Mouse (Mus musculus) limb, embryonic 15.5 days (tissue): ENCODE measurements around the gene Ap1ar. TPM values are rescaled to one million over a fixed set of nuclear protein-coding genes. Genes with fewer than 3 reads are reported as not detected.
A peak's percentile ranks its signal among the peaks of the same experiment; 100 is the strongest.

Experiments used
- ATAC-seq: fragments of 200-750 bp; cut with Nextera tagmentation; 2 replicates; pipeline ENCODE4 v1.8.0; 2017; ENCODE audit warnings: low read depth, moderate TSS enrichment; ENCODE audit not compliant: insufficient number of reproducible peaks, low FRiP score, low TSS enrichment
- H3K27ac ChIP-seq: fragments of 300-500 bp; sonication (generic); 2 replicates; pipeline ENCODE4 v1.5.1; 2015; ENCODE audit warnings: moderate library complexity, mild to moderate bottlenecking, inconsistent platforms
- H3K27me3 ChIP-seq: fragments of 300-500 bp; sonication (generic); 2 replicates; pipeline ENCODE4 v1.6.1; 2015; ENCODE audit warnings: inconsistent platforms
- H3K36me3 ChIP-seq: fragments of 300-500 bp; sonication (generic); 2 replicates; pipeline ENCODE4 v1.6.1; 2015; ENCODE audit warnings: inconsistent platforms
- H3K4me1 ChIP-seq: fragments of 300-500 bp; sonication (generic); 2 replicates; pipeline ENCODE4 v1.6.1; 2015; ENCODE audit warnings: inconsistent platforms
- H3K4me2 ChIP-seq: fragments of 300-500 bp; sonication (generic); 2 replicates; pipeline ENCODE4 v1.6.1; 2015; ENCODE audit warnings: mild to moderate bottlenecking, inconsistent platforms
- H3K4me3 ChIP-seq: fragments of 300-500 bp; sonication (generic); 2 replicates; pipeline ENCODE4 v1.5.1; 2015; ENCODE audit warnings: mild to moderate bottlenecking, inconsistent platforms
- H3K9ac ChIP-seq: fragments of 300-500 bp; sonication (generic); 2 replicates; pipeline ENCODE4 v1.6.1; 2015; ENCODE audit warnings: inconsistent platforms
- H3K9me3 ChIP-seq: fragments of 300-500 bp; sonication (generic); 2 replicates; pipeline ENCODE4 v1.6.1; 2016; ENCODE audit warnings: inconsistent platforms
- WGBS: fragments of 180-500 bp; shearing (Covaris S2); methylation state at CpG from one replicate; pipeline ENCODE4 v1.1.7; 2015; 5-methylcytosine and 5-hydroxymethylcytosine counted together
- polyA plus RNA-seq: library from polyadenylated mRNA; unstranded; fragments of >200 nt; fragmentation: Nextera tagmentation; extraction: Ambion mirVana; gene quantifications from 2 replicates; pipeline ENCODE4 v1.2.1, GENCODE M21; 2015

Ap1ar gene
- polyA plus RNA-seq, 1 experiment from 2014 or later, result 50.8 TPM

DNA sequence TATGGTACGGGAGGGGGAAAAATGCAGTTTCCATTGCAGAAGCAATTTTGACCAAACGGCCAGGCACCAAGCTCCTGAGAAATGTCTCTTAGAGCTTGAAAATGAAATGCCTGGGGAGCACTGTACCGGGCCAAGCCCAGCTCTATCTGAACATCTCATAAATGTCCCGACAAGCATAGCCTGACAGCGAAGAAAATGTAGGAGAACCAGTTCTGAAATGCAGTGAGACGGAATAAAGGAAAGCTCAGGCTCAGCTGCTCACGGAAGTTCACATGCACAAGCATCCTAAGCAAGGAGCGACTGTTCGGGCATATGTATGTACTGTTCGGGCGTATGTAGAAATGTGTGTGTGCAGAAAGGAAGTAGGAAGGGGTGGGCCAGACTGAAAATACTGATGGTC is 24.0 kb upstream of the Ap1ar start:
- Histone ChIP-seq H3K27ac (peak overlapping the region; percentile 34), H3K9me3 (no peaks in the 10 kb centered on the region), H3K4me3 (no peak overlapping the region), H3K36me3 (no peaks in the 10 kb centered on the region), H3K4me1 (peaks cover 5% of the 10 kb centered on the region; the same call in 1 of the 2 replicates), H3K4me2 (no peak overlapping the region), H3K9ac (no peak overlapping the region), H3K27me3 (no peaks in the 10 kb centered on the region)
- ATAC-seq, result no peak
- WGBS, result 74% methylated on average over 11 of the region's 11 CpGs

- Histone ChIP-seq H3K36me3 (no peaks in the 10 kb centered on the region), H3K9me3 (no peaks in the 10 kb centered on the region), H3K4me1 (no peaks in the 10 kb centered on the region), H3K9ac (no peak overlapping the region), H3K4me3 (no peak overlapping the region), H3K27me3 (no peaks in the 10 kb centered on the region), H3K27ac (no peak overlapping the region), H3K4me2 (no peak overlapping the region)
- 22% methylated on average over 15 of the region's 15 CpGs for WGBS
- ATAC-seq, result no peak
These were observed 16.3 kb upstream of the Ap1ar start for GRCm38 (mm10) chr3:127853431-127854206.

DNA sequence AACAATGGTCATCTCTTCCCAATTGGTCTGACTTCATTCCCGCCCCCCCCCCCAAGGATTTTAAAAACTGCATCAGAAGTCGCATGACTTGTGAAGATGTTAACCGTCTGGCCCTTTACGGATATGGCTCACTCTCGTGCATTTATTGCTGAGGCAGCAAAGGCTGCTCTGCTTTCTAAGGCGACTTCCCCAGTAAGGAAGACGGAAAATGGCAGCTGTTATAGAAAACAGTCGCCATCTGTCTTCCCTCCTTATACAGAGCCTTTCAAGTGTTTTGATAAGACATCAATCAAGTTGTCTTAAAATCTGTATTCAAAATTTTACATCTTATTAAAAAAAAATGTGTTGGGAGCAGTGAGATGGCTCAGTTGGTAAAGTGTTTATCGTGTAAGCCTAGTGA is 15.4 kb upstream of the Ap1ar start:
- no peak overlapping the region for H3K27ac ChIP-seq
- no peaks in the 10 kb centered on the region for H3K4me1 ChIP-seq
- WGBS, result 68% methylated on average over 9 of the region's 9 CpGs
- H3K4me3 ChIP-seq, result no peak overlapping the region
- no peak for ATAC-seq
- no peak overlapping the region for H3K4me2 ChIP-seq
- no peaks in the 10 kb centered on the region for H3K27me3 ChIP-seq
- H3K36me3 ChIP-seq, result no peaks in the 10 kb centered on the region
- no peak overlapping the region for H3K9ac ChIP-seq
- no peaks in the 10 kb centered on the region for H3K9me3 ChIP-seq

DNA sequence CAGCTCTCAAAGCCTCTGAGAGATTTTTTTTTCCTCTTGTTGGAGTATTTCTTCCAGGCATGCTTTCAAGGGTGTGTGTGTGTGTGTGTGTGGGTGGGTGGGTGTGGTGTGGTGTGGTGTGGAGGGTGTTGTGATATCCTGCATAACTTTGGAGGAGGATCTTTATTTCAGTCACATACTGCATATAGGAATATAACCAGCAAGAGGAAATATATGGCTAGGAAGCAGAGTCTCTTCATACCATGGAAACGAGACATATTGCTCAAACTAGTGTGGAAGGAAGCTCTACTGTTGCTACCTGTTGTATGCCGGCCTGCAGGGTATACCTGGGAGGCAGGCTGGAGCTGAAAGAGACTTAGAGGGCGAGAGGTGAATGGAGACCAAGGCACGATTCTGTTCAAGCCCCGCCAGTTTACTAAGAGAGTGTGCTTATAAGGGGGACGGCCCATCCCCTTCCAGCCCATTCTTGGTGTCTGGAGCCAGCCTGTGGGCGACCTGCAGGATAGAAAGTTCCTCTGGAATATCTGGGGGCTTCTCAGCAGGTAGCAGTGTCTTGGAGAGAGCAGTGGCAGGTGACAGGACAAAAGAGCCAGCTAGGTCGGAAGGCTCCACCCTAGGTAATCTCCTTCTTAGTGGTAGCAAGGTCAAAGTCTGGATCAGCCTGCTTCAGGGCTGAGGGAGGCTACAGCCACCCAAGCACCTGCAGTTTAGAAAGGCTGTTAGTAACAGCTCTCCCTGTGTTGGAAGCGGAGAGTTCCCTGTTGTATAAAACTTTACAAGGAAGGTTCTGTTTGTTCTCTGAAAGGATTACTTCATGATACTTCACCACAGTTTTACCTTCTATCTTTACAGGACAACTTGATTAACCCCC is 13.7 kb upstream of the Ap1ar start:
- 60% methylated on average over 9 of the region's 9 CpGs for WGBS

GRCm38 (mm10) chr3:127849922-127850321 is 12.6 kb upstream of the Ap1ar start:
- Histone ChIP-seq H3K4me2 (no peak overlapping the region), H3K4me3 (no peak overlapping the region), H3K27ac (no peak overlapping the region), H3K9me3 (no peaks in the 10 kb centered on the region), H3K9ac (no peak overlapping the region), H3K36me3 (no peaks in the 10 kb centered on the region), H3K4me1 (no peaks in the 10 kb centered on the region), H3K27me3 (no peaks in the 10 kb centered on the region)
- 83% methylated on average over 5 of the region's 5 CpGs for WGBS
- no peak for ATAC-seq

More for the DNA sequence above, 13.7 kb upstream of the Ap1ar start:
- Histone ChIP-seq H3K9ac (no peak overlapping the region), H3K27me3 (no peaks in the 10 kb centered on the region), H3K9me3 (no peaks in the 10 kb centered on the region), H3K4me3 (no peak overlapping the region), H3K36me3 (no peaks in the 10 kb centered on the region), H3K4me2 (no peak overlapping the region), H3K27ac (no peak overlapping the region), H3K4me1 (no peaks in the 10 kb centered on the region)
- no peak for ATAC-seq

GRCm38 (mm10) chr3:127848088-127848808 is 10.9 kb upstream of the Ap1ar start:
- H3K27me3 ChIP-seq, result no peaks in the 10 kb centered on the region
- H3K4me1 ChIP-seq, result no peaks in the 10 kb centered on the region
- 70% methylated on average over 11 of the region's 11 CpGs for WGBS
- H3K4me2 ChIP-seq, result no peak overlapping the region
- H3K4me3 ChIP-seq, result no peak overlapping the region
- H3K27ac ChIP-seq, result no peak overlapping the region
- no peak overlapping the region for H3K9ac ChIP-seq
- no peaks in the 10 kb centered on the region for H3K9me3 ChIP-seq
- H3K36me3 ChIP-seq, result no peaks in the 10 kb centered on the region
- no peak for ATAC-seq

- 0 out of 2 replicates have a peak, but pooled peaks cover 3% of the 10 kb centered on the region for H3K4me1 ChIP-seq
- H3K9ac ChIP-seq, result no peak overlapping the region
- no peak overlapping the region for H3K4me3 ChIP-seq
- no peak for ATAC-seq
- no peaks in the 10 kb centered on the region for H3K27me3 ChIP-seq
- H3K9me3 ChIP-seq, result no peaks in the 10 kb centered on the region
- H3K36me3 ChIP-seq, result no peaks in the 10 kb centered on the region
- 72% methylated on average over 5 of the region's 5 CpGs for WGBS
- H3K4me2 ChIP-seq, result no peak overlapping the region
- no peak overlapping the region for H3K27ac ChIP-seq
These were observed 6.6 kb upstream of the Ap1ar start for GRCm38 (mm10) chr3:127843941-127844327.

DNA sequence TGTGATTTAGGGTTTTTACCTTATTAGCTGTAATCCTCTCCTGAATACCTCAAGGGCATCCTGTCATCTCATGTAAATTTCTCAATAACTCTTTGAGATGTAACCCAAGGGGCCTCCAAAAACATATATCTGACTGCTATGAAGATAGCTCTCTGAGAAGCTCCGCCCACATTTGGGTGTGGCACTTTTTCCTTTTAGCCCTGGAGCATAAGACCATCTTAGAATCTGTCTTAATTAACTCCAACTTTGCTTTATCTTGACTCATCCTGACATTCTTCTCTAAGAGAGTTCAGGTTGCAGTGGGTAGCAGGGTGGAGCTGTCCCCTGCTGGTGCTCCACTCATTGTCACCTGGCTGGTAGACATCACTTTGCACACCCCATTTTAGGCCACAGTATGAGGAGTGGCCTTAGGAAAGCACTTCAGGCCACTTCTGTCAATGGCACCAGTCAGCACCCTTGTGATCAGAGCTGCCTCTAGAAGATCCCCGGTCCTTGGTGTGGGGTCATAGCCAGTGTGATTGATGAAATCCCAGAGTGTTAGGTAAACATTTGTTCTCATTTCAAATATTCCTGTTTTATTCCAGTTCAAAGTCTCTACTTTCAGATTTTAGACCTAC is 6.1 kb upstream of the Ap1ar start:
- H3K4me1 ChIP-seq, result 0 out of 2 replicates have a peak, but pooled peaks cover 3% of the 10 kb centered on the region
- WGBS, result 66% methylated on average over 2 of the region's 2 CpGs
- H3K4me2 ChIP-seq, result no peak overlapping the region
- no peaks in the 10 kb centered on the region for H3K27me3 ChIP-seq
- H3K27ac ChIP-seq, result no peak overlapping the region
- no peak for ATAC-seq
- no peaks in the 10 kb centered on the region for H3K9me3 ChIP-seq
- no peak overlapping the region for H3K4me3 ChIP-seq
- no peak overlapping the region for H3K9ac ChIP-seq
- no peaks in the 10 kb centered on the region for H3K36me3 ChIP-seq

GRCm38 (mm10) chr3:127841926-127842325 is 4.6 kb upstream of the Ap1ar start:
- no peak overlapping the region for H3K4me3 ChIP-seq
- H3K36me3 ChIP-seq, result no peaks in the 10 kb centered on the region
- no peak for ATAC-seq
- peaks cover 8% of the 10 kb centered on the region; the same call in 1 of the 2 replicates for H3K4me1 ChIP-seq
- WGBS, result 74% methylated on average over 8 of the region's 8 CpGs
- H3K4me2 ChIP-seq, result no peak overlapping the region
- no peaks in the 10 kb centered on the region for H3K27me3 ChIP-seq
- no peak overlapping the region for H3K27ac ChIP-seq
- no peaks in the 10 kb centered on the region for H3K9me3 ChIP-seq
- no peak overlapping the region for H3K9ac ChIP-seq

- peak overlapping the region; percentile 95 for H3K27ac ChIP-seq
- H3K9me3 ChIP-seq, result no peaks in the 10 kb centered on the region
- no peaks in the 10 kb centered on the region; the same call in 1 of the 2 replicates for H3K36me3 ChIP-seq
- H3K4me2 ChIP-seq, result peak overlapping the region; percentile 69
- no peaks in the 10 kb centered on the region for H3K27me3 ChIP-seq
- peak overlapping the region; percentile 33; the same call in 1 of the 2 replicates for H3K9ac ChIP-seq
- WGBS, result 29% methylated on average over 8 of the region's 8 CpGs
- peak overlapping the region; percentile 90 for H3K4me3 ChIP-seq
- peaks cover 16% of the 10 kb centered on the region; the same call in 1 of the 2 replicates for H3K4me1 ChIP-seq
- no peak for ATAC-seq
These were observed 785 bp upstream of the Ap1ar start for GRCm38 (mm10) chr3:127837972-127838644.

GRCm38 (mm10) chr3:127836798-127837153 is 547 bp downstream of the Ap1ar start:
- peak overlapping the region; percentile 69 for H3K4me2 ChIP-seq
- no peaks in the 10 kb centered on the region; the same call in 1 of the 2 replicates for H3K36me3 ChIP-seq
- ATAC-seq, result no peak
- H3K27me3 ChIP-seq, result no peaks in the 10 kb centered on the region
- H3K4me3 ChIP-seq, result peak overlapping the region; percentile 90
- H3K27ac ChIP-seq, result peak overlapping the region; percentile 95
- peak overlapping the region; percentile 86 for H3K9ac ChIP-seq
- H3K9me3 ChIP-seq, result no peaks in the 10 kb centered on the region
- peaks cover 14% of the 10 kb centered on the region; the same call in 1 of the 2 replicates for H3K4me1 ChIP-seq
- WGBS, result 2% methylated on average over 17 of the region's 17 CpGs
